Mouse (Mus musculus): ENCODE measurements around the gene Dhx40. TPM values are rescaled to one million over a fixed set of nuclear protein-coding genes. Genes with fewer than 3 reads are reported as not detected.

Gene Dhx40
- polyA plus RNA-seq (2012; rRNA removed): 24.1 and 30.2 TPM in 2 replicates

DNA sequence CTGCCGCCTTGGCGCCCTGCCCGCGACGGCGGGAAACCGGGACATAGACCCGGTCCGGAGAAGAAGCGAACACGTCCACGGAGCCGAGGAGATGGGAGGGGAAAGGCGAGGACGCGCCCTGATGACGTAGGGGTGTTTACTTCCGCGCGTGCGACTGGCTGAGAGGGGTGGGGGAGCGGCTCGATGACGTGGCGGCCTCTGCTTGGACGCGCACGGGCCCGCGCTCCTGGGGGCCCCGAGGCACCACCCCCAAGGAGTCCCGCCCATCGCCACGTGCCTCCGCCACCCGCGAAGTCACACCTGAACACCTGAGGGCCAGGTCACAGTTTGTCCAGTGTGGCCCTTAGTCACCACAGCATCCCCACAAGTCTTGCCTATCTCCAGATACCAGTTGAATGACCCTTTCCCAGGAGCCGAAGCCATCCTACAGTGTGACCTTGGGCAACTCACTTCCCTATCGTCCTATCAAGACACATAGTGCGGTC, at the start of gene Dhx40:
TSS of gene Dhx40 (minus strand) at position 242 of the 485 bp plus-strand sequence.
- Histone ChIP-seq H3K4me1 (ENCODE audit: control insufficient read depth, insufficient read depth, low read length) (peaks cover 2% of the 10 kb centered on the region; the same call in 1 of the 2 replicates), H3K36me3 (ENCODE audit: control insufficient read depth, insufficient read depth, low read length) (no peaks in the 10 kb centered on the region; the same call in 1 of the 2 replicates), H3K4me3 (ENCODE audit: control insufficient read depth, low read depth, low read length) (peak within 1 kb of the TSS; percentile 95), H3K27me3 (ENCODE audit: control insufficient read depth, insufficient read depth, low read length) (no peaks in the 10 kb centered on the region), H3K27ac (ENCODE audit: control insufficient read depth, insufficient read depth, low read depth, low read length) (peak within 1 kb of the TSS; percentile 90)
- TF ChIP-seq CTCF (IDR thresholded peaks at IDR 0.05; ENCODE audit: control insufficient read depth, insufficient read depth, insufficient replicate concordance, low read depth, low read length) (no peak), POLR2A (IDR thresholded peaks at IDR 0.05; ENCODE audit: control insufficient read depth, low read depth, low read length) (peak; percentile 98)

DNA sequence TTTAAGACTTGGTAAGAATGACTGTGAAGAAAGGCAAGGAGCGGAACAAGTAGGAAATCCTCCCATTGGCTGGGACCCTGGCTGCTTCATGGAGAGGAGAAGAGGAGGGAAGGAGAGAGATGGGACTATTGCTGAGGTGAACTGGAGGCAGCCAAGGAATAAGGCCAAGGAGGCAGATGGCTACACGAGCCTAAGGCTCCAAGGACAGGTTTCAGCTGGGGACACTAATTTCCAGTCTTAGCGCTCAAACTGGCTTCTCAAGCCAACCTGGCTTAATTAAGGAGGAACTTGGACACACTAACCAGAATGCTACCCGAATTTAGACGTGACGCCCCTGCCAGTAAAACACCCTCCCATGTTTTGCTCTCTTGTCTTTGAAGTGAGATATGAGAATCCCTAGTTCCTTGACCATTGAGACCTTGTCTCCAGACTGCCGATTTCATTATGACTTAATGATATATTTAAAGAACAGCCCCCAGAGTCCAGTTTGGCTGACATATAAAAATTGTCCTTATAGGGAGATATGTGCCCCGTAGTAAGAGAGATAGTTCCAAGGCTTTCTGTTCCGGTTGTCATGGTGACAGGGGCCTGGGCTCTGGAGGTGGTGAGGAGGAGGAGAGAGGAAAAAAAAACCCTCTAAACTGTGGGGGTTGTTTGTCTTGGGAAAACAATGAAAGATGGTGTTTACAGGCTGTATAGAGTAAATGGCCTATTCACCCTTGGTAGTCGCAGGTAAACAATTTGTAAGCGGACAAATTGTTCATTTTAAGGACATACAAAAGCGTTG, 48.3 kb upstream of the Dhx40 start:
- H3K36me3 ChIP-seq (ENCODE audit: control insufficient read depth, insufficient read depth, low read length): no peaks in the 10 kb centered on the region
- peaks cover 3% of the 10 kb centered on the region for H3K4me1 ChIP-seq (ENCODE audit: control insufficient read depth, insufficient read depth, low read length)
- H3K27ac ChIP-seq (ENCODE audit: control insufficient read depth, insufficient read depth, low read depth, low read length): no peak overlapping the region
- H3K4me3 ChIP-seq (ENCODE audit: control insufficient read depth, low read depth, low read length): no peak overlapping the region
- H3K27me3 ChIP-seq (ENCODE audit: control insufficient read depth, insufficient read depth, low read length): no peaks in the 10 kb centered on the region
- TF ChIP-seq CTCF (IDR thresholded peaks at IDR 0.05; ENCODE audit: control insufficient read depth, insufficient read depth, insufficient replicate concordance, low read depth, low read length) (no peak), POLR2A (IDR thresholded peaks at IDR 0.05; ENCODE audit: control insufficient read depth, low read depth, low read length) (no peak)

- peaks cover 3% of the 10 kb centered on the region for H3K4me1 ChIP-seq (ENCODE audit: control insufficient read depth, insufficient read depth, low read length)
- no peak overlapping the region for H3K27ac ChIP-seq (ENCODE audit: control insufficient read depth, insufficient read depth, low read depth, low read length)
- TF ChIP-seq CTCF (IDR thresholded peaks at IDR 0.05; ENCODE audit: control insufficient read depth, insufficient read depth, insufficient replicate concordance, low read depth, low read length) (no peak), POLR2A (IDR thresholded peaks at IDR 0.05; ENCODE audit: control insufficient read depth, low read depth, low read length) (no peak)
- H3K36me3 ChIP-seq (ENCODE audit: control insufficient read depth, insufficient read depth, low read length): no peaks in the 10 kb centered on the region
- no peak overlapping the region for H3K4me3 ChIP-seq (ENCODE audit: control insufficient read depth, low read depth, low read length)
- H3K27me3 ChIP-seq (ENCODE audit: control insufficient read depth, insufficient read depth, low read length): no peaks in the 10 kb centered on the region
Observed at GRCm38 (mm10) chr11:86853081-86853480, 45.5 kb upstream of the Dhx40 start.

DNA sequence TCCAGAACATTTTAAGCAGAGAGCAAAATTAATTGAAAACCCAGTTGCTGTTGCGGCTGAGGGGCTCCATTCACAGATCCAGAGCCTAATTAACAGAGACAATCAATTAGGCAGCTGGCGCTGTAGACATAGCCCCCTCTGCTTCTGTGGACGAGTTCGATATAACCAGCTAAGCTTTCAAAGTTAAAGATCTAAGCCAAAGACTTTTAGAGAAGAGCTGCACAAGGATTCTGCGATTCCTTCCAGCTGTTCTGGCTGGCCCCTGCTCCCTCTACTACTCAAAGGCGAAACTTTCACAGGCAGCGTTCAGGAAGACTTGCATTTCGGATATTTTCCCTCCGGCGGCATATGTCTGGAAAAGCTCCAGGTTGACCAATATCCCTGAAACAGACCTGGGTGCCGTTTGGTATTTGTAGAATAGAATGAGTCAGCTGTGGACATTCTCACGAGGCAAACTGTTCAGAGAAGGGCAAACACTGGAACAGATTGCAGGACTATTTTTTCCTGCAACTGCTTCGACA, 45.0 kb upstream of the Dhx40 start:
- TF ChIP-seq CTCF (IDR thresholded peaks at IDR 0.05; ENCODE audit: control insufficient read depth, insufficient read depth, insufficient replicate concordance, low read depth, low read length) (no peak), POLR2A (IDR thresholded peaks at IDR 0.05; ENCODE audit: control insufficient read depth, low read depth, low read length) (no peak)
- Histone ChIP-seq H3K4me3 (ENCODE audit: control insufficient read depth, low read depth, low read length) (no peak overlapping the region), H3K27me3 (ENCODE audit: control insufficient read depth, insufficient read depth, low read length) (no peaks in the 10 kb centered on the region)

DNA sequence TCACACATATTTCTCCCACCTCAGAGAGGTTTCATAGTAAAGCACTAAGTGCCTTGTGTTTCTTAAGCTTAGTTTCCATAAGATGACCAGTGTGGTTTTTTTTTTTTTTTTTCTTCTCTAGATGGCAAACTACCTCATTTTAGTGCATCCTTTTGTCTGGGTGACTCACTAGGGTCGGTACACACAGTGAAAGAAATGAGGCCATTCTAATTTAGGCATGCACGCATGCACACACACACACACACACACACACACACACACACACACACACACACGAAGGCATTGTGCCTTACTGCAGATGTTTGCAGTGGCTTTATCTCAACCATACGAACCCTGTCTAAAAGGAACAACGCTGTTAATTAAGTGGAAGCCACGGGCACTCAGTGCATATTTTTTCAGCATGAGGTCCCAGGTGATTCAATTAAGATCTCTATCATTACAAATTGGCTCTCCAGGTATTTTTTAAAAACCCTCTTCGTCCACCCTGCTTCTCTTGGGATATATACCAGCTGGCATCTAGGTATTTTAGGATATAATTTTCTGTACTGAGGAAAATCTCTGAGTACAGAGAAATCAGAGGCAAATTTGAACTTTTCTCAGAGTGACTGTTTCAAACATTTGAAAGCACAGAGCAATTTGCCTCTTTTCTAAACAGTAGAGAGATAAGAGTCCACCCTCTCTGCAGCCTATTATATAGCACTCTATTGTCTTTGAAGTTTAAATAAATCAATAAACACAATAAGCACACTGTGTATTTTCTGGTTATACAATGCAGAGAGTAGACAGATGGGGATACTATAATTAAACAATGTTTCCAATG, 44.4 kb upstream of the Dhx40 start:
- Histone ChIP-seq H3K36me3 (ENCODE audit: control insufficient read depth, insufficient read depth, low read length) (no peaks in the 10 kb centered on the region), H3K27me3 (ENCODE audit: control insufficient read depth, insufficient read depth, low read length) (no peaks in the 10 kb centered on the region), H3K4me1 (ENCODE audit: control insufficient read depth, insufficient read depth, low read length) (peaks cover 3% of the 10 kb centered on the region), H3K4me3 (ENCODE audit: control insufficient read depth, low read depth, low read length) (no peak overlapping the region), H3K27ac (ENCODE audit: control insufficient read depth, insufficient read depth, low read depth, low read length) (no peak overlapping the region)
- no peak for TF ChIP-seq CTCF (IDR thresholded peaks at IDR 0.05; ENCODE audit: control insufficient read depth, insufficient read depth, insufficient replicate concordance, low read depth, low read length)
- TF ChIP-seq POLR2A (IDR thresholded peaks at IDR 0.05; ENCODE audit: control insufficient read depth, low read depth, low read length): no peak

More for the DNA sequence above, 45.0 kb upstream of the Dhx40 start:
- Histone ChIP-seq H3K4me1 (ENCODE audit: control insufficient read depth, insufficient read depth, low read length) (peaks cover 3% of the 10 kb centered on the region), H3K36me3 (ENCODE audit: control insufficient read depth, insufficient read depth, low read length) (no peaks in the 10 kb centered on the region), H3K27ac (ENCODE audit: control insufficient read depth, insufficient read depth, low read depth, low read length) (peak overlapping the region; percentile 13; the same call in 1 of the 2 replicates)

DNA sequence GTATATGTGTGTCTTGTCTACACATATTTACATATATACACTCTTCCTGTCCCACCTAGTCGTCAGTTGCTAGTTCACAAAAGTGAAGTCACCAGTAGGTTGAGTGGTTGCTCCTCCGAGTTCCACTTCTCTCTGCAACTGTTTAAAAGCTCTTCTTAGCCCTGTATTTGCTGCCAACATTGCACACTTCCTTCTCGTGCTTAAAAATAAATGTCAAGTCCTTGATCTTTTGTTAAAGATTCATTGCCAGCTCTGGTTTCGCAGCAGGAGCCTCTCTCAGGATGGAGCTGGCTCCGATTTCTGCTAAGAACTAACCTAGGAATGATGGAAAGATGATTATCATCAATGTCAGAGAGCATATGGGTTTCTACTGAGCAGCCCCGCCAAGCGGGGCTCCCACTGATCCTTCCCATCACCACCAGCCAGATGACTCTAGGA, 43.7 kb upstream of the Dhx40 start:
- Histone ChIP-seq H3K36me3 (ENCODE audit: control insufficient read depth, insufficient read depth, low read length) (no peaks in the 10 kb centered on the region), H3K27ac (ENCODE audit: control insufficient read depth, insufficient read depth, low read depth, low read length) (no peak overlapping the region), H3K27me3 (ENCODE audit: control insufficient read depth, insufficient read depth, low read length) (no peaks in the 10 kb centered on the region), H3K4me1 (ENCODE audit: control insufficient read depth, insufficient read depth, low read length) (peaks cover 3% of the 10 kb centered on the region), H3K4me3 (ENCODE audit: control insufficient read depth, low read depth, low read length) (no peak overlapping the region)
- no peak for TF ChIP-seq CTCF (IDR thresholded peaks at IDR 0.05; ENCODE audit: control insufficient read depth, insufficient read depth, insufficient replicate concordance, low read depth, low read length)
- TF ChIP-seq POLR2A (IDR thresholded peaks at IDR 0.05; ENCODE audit: control insufficient read depth, low read depth, low read length): no peak

DNA sequence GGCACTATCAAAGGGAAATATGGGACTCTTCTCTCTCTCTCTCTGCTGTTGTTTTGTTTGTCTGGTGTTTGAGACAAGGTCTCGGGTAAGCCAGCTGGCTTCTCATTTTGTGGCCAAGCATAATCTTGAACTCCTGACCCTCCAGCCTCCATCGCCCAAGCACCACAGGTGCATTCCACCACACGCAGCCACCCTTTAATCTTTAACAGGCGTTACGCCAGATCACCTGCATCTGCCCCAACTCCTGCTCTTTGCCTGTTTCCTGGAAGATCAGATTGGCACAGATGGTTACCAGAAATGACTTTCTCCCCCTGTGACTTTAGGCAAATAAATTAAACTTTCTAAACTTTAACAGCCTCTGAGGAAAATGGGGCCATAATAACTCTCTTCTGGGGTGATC, 36.3 kb upstream of the Dhx40 start:
- no peaks in the 10 kb centered on the region for H3K27me3 ChIP-seq (ENCODE audit: control insufficient read depth, insufficient read depth, low read length)
- no peaks in the 10 kb centered on the region for H3K36me3 ChIP-seq (ENCODE audit: control insufficient read depth, insufficient read depth, low read length)
- no peak overlapping the region for H3K4me3 ChIP-seq (ENCODE audit: control insufficient read depth, low read depth, low read length)
- H3K27ac ChIP-seq (ENCODE audit: control insufficient read depth, insufficient read depth, low read depth, low read length): no peak overlapping the region
- TF ChIP-seq CTCF (IDR thresholded peaks at IDR 0.05; ENCODE audit: control insufficient read depth, insufficient read depth, insufficient replicate concordance, low read depth, low read length) (no peak), POLR2A (IDR thresholded peaks at IDR 0.05; ENCODE audit: control insufficient read depth, low read depth, low read length) (no peak)
- H3K4me1 ChIP-seq (ENCODE audit: control insufficient read depth, insufficient read depth, low read length): no peaks in the 10 kb centered on the region

Data from testis, adult 2 months (tissue).